Mouse (Mus musculus) limb, embryonic 11.5 days (tissue): ENCODE results near the gene Clstn3. TPM values are rescaled to one million over a fixed set of nuclear protein-coding genes. Genes with fewer than 3 reads are reported as not detected.
"Not testable (repeated sequence)": the region's sequence is repeated elsewhere in the genome, so short reads cannot be mapped to it uniquely, and the experiment has no call there.

ENCODE experiments used
- ATAC-seq: fragments of 200-750 bp; cut with Nextera tagmentation; 2 replicates; pipeline ENCODE4 v1.8.0; 2017; ENCODE audit warnings: low read depth; ENCODE audit not compliant: insufficient number of reproducible peaks, low FRiP score, low TSS enrichment
- DNase-seq: peaks from one replicate; pipeline ENCODE4 v3.0.0-alpha.2; 2015; ENCODE audit warnings: low spot score
- H3K27ac ChIP-seq: fragments of 300-500 bp; sonication (generic); replicated peaks from 2 replicates; pipeline ENCODE4 v1.5.1; 2014; ENCODE audit warnings: low read depth, mild to moderate bottlenecking, low read length
- H3K27me3 ChIP-seq: fragments of 300-500 bp; sonication (generic); 2 replicates; pipeline ENCODE4 v1.6.1; 2014; ENCODE audit warnings: mild to moderate bottlenecking, low read length, mixed read lengths; ENCODE audit not compliant: control insufficient read depth, insufficient read depth
- H3K36me3 ChIP-seq: fragments of 300-500 bp; sonication (generic); 2 replicates; pipeline ENCODE4 v1.6.1; 2014; ENCODE audit warnings: mild to moderate bottlenecking, low read length, moderate library complexity, mixed read lengths; ENCODE audit not compliant: control insufficient read depth, insufficient read depth
- H3K4me1 ChIP-seq: fragments of 300-500 bp; sonication (generic); 2 replicates; pipeline ENCODE4 v1.6.1; 2014; ENCODE audit warnings: low read length, mixed read lengths; ENCODE audit not compliant: control insufficient read depth, insufficient read depth
- H3K4me2 ChIP-seq: fragments of 300-500 bp; sonication (generic); 2 replicates; pipeline ENCODE4 v1.6.1; 2014; ENCODE audit warnings: low read depth, mild to moderate bottlenecking, moderate library complexity; ENCODE audit not compliant: severe bottlenecking
- H3K4me3 ChIP-seq: fragments of 300-500 bp; sonication (generic); 2 replicates; pipeline ENCODE4 v1.5.1; 2014; ENCODE audit warnings: low read depth, low read length
- H3K9ac ChIP-seq: fragments of 300-500 bp; sonication (generic); 2 replicates; pipeline ENCODE4 v1.6.1; 2014; ENCODE audit warnings: mild to moderate bottlenecking, low read length
- H3K9me3 ChIP-seq: fragments of 300-500 bp; sonication (generic); 2 replicates; pipeline ENCODE4 v1.6.1; 2016; ENCODE audit warnings: low read length; ENCODE audit not compliant: control insufficient read depth
- WGBS: fragments of 180-500 bp; shearing (Covaris S2); extraction: QIAGEN DNeasy Blood & Tissue Kit; methylation state at CpG from one replicate; pipeline ENCODE4 v1.1.7; 2014; 5-methylcytosine and 5-hydroxymethylcytosine counted together
- polyA plus RNA-seq: library from polyadenylated mRNA; unstranded; fragments of >200 nt; fragmentation: Nextera tagmentation; extraction: Ambion mirVana; gene quantifications from 2 replicates; pipeline ENCODE4 v1.2.1, GENCODE M21; 2014

The Clstn3 gene
- polyA plus RNA-seq, 1 experiment from 2014 or later = 4.4 TPM

GRCm38 (mm10) chr6:124407180-124407579, 57.4 kb downstream of the Clstn3 start:
- Histone ChIP-seq H3K9me3 (no peaks in the 10 kb centered on the region), H3K4me2 (no peak overlapping the region), H3K4me1 (no peaks in the 10 kb centered on the region), H3K4me3 (no peak overlapping the region), H3K27ac (no peak overlapping the region), H3K9ac (no peak overlapping the region), H3K27me3 (no peaks in the 10 kb centered on the region), H3K36me3 (peaks cover 21% of the 10 kb centered on the region)
- ATAC-seq (peak; percentile 44; the same call in 1 of the 2 replicates), DNase-seq (no peak)

- Histone ChIP-seq H3K27me3 (no peaks in the 10 kb centered on the region), H3K27ac (no peak overlapping the region), H3K4me3 (no peak overlapping the region), H3K4me2 (no peak overlapping the region), H3K36me3 (peaks cover 21% of the 10 kb centered on the region), H3K9ac (no peak overlapping the region), H3K9me3 (no peaks in the 10 kb centered on the region), H3K4me1 (no peaks in the 10 kb centered on the region)
- WGBS = 94% methylated on average over 10 of the region's 10 CpGs
- no peak for ATAC-seq
- DNase-seq = no peak
These were observed 58.3 kb downstream of the Clstn3 start for GRCm38 (mm10) chr6:124406326-124406725.

- H3K27me3 ChIP-seq = no peaks in the 10 kb centered on the region
- H3K9ac ChIP-seq = no peak overlapping the region
- WGBS = 89% methylated on average over 6 of the region's 6 CpGs
- no peak overlapping the region for H3K4me2 ChIP-seq
- ATAC-seq = no peak
- H3K4me3 ChIP-seq = no peak overlapping the region
- no peak overlapping the region for H3K27ac ChIP-seq
- peaks cover 30% of the 10 kb centered on the region for H3K36me3 ChIP-seq
- no peaks in the 10 kb centered on the region for H3K9me3 ChIP-seq
- H3K4me1 ChIP-seq = no peaks in the 10 kb centered on the region
- DNase-seq = no peak
These were observed 64.9 kb downstream of the Clstn3 start for GRCm38 (mm10) chr6:124399738-124400137.

GRCm38 (mm10) chr6:124394991-124395390, 69.6 kb downstream of the Clstn3 start:
- H3K4me3 ChIP-seq, H3K4me1 ChIP-seq, H3K9me3 ChIP-seq, H3K9ac ChIP-seq, H3K27me3 ChIP-seq, ATAC-seq, H3K4me2 ChIP-seq, H3K27ac ChIP-seq, DNase-seq: not testable (repeated sequence)
- 93% methylated on average over 3 of the region's 3 CpGs for WGBS
- peaks cover 14% of the 10 kb centered on the region for H3K36me3 ChIP-seq

Other genes starting within 250 kb of the Clstn3 start
- not detected in 2 replicates for gene Vmn2r27, start 232.9 kb downstream of the Clstn3 start, polyA plus RNA-seq
- not detected in 2 replicates for gene Cd163, start 160.1 kb downstream of the Clstn3 start, polyA plus RNA-seq
- 35.9 and 40.5 TPM in 2 replicates for gene Pex5, start 49.7 kb downstream of the Clstn3 start, polyA plus RNA-seq
- 0.33 and 0.47 TPM in 2 replicates for gene C1rl, start 28.3 kb upstream of the Clstn3 start, polyA plus RNA-seq
- gene C1ra, start 47.6 kb upstream of the Clstn3 start, polyA plus RNA-seq = 0.19 and 0.23 TPM in 2 replicates
- 0.41 and 0.50 TPM in 2 replicates for gene C1s1, start 77.6 kb upstream of the Clstn3 start, polyA plus RNA-seq
- not detected in 2 replicates for gene C1rb, start 105.5 kb upstream of the Clstn3 start, polyA plus RNA-seq
- not detected in 2 replicates for gene C1s2, start 171.3 kb upstream of the Clstn3 start, polyA plus RNA-seq
- 44.1 and 46.1 TPM in 2 replicates for gene Lpcat3, start 198.2 kb upstream of the Clstn3 start, polyA plus RNA-seq
- gene Emg1, start 247.4 kb upstream of the Clstn3 start, polyA plus RNA-seq = 244 and 253 TPM in 2 replicates
- gene Phb2, start 247.5 kb upstream of the Clstn3 start, polyA plus RNA-seq = 424 and 427 TPM in 2 replicates